ENCODE assay signal across 13 mouse cellular contexts in the genomic region with DNA sequence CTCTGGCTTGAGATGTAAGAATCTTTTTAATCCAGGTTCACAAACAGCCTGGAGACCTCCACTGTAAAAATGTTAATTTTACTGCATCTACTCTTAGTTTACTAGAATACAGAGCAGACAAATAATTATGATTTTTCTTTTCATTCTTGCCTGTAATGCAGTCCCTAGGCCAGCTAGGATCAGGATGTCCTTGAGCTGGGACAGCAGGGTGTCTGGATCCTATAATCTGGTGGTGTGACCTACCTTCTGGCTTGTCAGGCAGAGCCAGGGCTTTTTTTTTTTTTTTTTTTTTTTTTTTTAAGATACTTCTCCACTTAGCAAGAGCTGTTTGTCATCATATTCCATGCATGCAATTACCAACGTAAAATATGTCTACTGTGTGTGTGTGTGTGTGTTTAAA.
"Had no signal": no experiment of that assay in that cellular context is flagged by ENCODE, and none has a peak within 500 bp of the region (broad histone marks: within the 10 kb centered on the region; RNA-seq: fewer than 3 reads in every experiment).

No protein-coding gene starts in this region.

- DNase-seq: kidney, postnatal 10 days; kidney, postnatal 36 days; layer of hippocampus, postnatal 36 days; liver, embryonic 13.5 days; lung, adult 2 months; lung, postnatal 14 days; lung, postnatal 4 days; midbrain, embryonic 14.5 days; retina, postnatal 1 day; right cerebral cortex, postnatal 25 days; spleen, adult 18-20 months; thymus, adult 18-20 months; thymus, postnatal 36 days had no signal
